Mouse (Mus musculus): ENCODE measurements at regions not wholly inside any gene's neighbourhood (a gene's known extent, or its start where the extent isn't known, plus 50 kb on each side); places are given as distances from the start of the nearest gene placed in this dataset.

DNA sequence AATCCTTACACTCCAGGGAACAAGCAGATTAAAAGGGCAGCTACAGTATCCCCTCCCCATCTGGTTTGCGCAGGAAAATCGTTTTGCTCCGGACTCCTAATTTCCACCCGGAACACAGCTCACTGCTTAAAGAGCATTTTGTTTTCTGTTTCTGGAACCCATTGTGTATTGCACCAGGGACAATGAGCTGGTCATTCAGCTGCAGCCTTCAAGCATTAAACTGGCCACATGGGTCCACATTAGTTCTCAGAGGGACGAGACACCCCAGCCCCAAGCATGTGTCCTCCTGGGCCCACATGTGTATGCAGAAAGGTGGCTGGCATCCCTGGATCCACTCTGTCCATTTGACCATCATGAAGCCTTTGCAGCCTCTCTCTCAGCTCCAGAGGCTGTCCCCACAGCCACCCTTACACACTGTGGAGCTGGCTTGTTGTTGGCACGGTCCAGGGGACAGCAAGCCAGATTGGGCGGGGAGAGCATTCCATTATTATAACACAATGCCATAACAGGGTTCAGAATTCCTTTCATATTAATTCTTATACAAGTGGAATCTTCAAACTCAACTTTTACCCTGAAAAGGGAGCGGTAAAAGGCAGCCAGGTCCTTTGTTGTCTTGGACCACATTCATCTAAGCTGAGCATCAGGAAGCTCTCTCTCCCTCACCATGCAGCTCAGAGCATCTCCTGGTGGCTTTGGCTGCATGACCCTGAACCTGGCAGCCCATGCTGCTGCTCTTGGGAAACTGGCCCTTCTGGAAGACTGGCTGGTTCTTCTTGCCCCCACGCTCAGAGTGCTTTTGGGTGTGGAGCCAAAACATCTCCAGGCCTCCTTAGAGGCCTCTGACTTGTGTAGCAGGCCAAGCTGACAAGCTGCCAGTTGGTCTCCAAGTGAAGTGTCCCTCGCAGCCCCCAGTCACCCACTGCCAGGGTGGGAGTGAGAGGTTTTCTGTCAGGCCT lies 373.4 kb downstream of the Foxo1 start:
- no peak overlapping the region for H3K9ac ChIP-seq (replicated peaks; ENCODE audit: low read depth, low read length)
- H3K27ac ChIP-seq (ENCODE audit: low read length), result no peak overlapping the region
- no peaks in the 10 kb centered on the region for H3K27me3 ChIP-seq (replicated peaks; ENCODE audit: control insufficient read depth, insufficient read depth, low read length)
- no peaks in the 10 kb centered on the region for H3K36me3 ChIP-seq (ENCODE audit: control insufficient read depth, insufficient read depth)
- WGBS, result 77% methylated on average over 10 of the region's 10 CpGs
- no peak overlapping the region for H3K4me3 ChIP-seq (replicated peaks; ENCODE audit: low read length)
- peaks cover 20% of the 10 kb centered on the region for H3K4me1 ChIP-seq (replicated peaks; ENCODE audit: control insufficient read depth, insufficient read depth, low read length)
- no peak for ATAC-seq
- no peak overlapping the region for H3K4me2 ChIP-seq (ENCODE audit: low read length)
- no peaks in the 10 kb centered on the region for H3K9me3 ChIP-seq (ENCODE audit: control insufficient read depth, low read length)

DNA sequence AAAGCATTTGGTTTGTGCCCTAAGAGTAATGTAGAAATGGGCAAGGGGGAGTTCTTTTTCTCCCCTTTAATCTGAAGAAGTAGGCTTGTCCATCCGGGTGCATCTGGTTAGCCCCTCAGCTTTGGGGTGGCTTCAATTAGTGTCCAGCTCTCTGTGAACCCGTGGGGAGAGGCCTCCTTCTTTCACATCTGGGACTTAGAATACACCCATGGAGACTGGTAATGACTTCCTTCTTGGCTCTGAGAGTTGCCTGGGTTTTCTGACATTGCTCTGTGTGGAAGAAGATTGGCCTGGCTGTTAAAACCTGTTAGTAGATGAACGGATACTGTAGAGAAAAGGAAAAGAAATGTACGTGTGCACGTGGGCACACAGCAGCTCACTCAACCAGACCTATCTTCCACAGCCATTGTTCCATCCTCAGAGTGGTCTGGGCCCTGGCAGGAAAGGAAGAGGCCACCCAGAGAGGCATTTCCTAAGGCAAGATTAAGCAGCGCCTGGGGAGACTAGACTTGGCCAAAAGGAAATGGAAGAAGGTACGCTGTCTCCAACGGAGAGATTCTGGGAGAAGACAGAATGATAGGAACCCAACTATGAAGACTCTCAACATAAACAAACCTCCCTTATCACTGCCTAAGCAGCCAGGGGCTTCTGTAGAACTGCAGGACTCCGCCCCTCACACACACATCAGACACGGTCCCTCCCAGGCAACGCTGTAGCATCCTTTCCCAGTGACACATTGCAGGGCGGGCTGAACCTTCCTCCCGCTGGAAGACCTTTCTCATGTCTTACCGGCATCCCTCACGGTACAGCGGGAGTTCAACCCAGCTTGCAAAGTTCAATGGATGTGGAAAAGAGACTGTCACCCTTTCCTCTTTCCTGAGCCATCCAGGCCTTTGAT lies 372.4 kb downstream of the Foxo1 start:
- H3K9ac ChIP-seq (replicated peaks; ENCODE audit: low read depth, low read length), result no peak overlapping the region
- no peak for ATAC-seq
- H3K4me2 ChIP-seq (ENCODE audit: low read length), result no peak overlapping the region
- H3K36me3 ChIP-seq (ENCODE audit: control insufficient read depth, insufficient read depth), result no peaks in the 10 kb centered on the region
- H3K9me3 ChIP-seq (ENCODE audit: control insufficient read depth, low read length), result no peaks in the 10 kb centered on the region
- no peaks in the 10 kb centered on the region for H3K27me3 ChIP-seq (replicated peaks; ENCODE audit: control insufficient read depth, insufficient read depth, low read length)
- peaks cover 20% of the 10 kb centered on the region for H3K4me1 ChIP-seq (replicated peaks; ENCODE audit: control insufficient read depth, insufficient read depth, low read length)
- no peak overlapping the region for H3K4me3 ChIP-seq (replicated peaks; ENCODE audit: low read length)
- 75% methylated on average over 16 of the region's 16 CpGs for WGBS
- H3K27ac ChIP-seq (ENCODE audit: low read length), result no peak overlapping the region

DNA sequence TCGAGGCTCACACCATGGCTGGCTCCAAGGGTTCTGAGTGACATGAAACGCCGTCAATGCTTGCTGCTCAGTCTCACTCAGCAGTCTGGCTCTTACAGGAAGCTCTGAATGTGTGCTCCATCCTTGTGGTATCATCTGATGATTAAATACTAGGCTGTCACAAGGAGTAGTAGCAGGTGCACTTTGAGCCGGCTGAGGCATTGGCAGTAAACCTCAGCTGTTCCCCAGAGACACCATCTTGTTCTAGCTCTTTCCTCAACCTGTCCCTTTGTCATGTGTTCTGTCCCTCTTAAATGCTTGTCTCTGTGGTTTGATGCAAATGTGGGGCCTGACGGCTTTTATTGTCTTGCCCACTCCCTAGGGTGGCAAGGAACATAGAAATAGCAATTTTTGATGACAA lies 370.7 kb downstream of the Foxo1 start:
- ATAC-seq, result no peak
- WGBS, result 75% methylated on average over 5 of the region's 5 CpGs
- H3K4me3 ChIP-seq (replicated peaks; ENCODE audit: low read length), result no peak overlapping the region

DNA sequence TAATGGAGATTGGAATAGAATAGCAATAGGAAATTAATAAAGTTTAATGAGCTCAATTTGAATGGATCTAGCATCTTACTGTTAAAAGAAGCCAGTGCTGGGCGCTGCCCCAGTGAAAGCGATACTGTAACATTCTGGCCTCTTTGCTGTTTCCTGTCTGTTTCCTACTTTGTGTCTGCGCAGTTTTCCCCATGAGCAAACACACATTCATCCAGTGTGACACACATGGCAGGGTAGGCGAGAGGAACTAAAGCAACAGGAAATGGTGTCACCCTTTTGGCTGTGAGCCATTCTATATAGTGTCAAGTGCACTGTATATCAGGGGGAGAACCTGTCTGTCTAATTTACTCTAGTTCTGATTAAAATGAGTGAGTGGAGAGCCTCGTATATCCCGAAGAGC lies 366.2 kb downstream of the Foxo1 start:
- Histone ChIP-seq H3K9me3 (ENCODE audit: control insufficient read depth, low read length) (no peaks in the 10 kb centered on the region), H3K27ac (ENCODE audit: low read length) (no peak overlapping the region), H3K4me1 (replicated peaks; ENCODE audit: control insufficient read depth, insufficient read depth, low read length) (peaks cover 4% of the 10 kb centered on the region), H3K36me3 (ENCODE audit: control insufficient read depth, insufficient read depth) (no peaks in the 10 kb centered on the region), H3K4me3 (replicated peaks; ENCODE audit: low read length) (no peak overlapping the region), H3K4me2 (ENCODE audit: low read length) (no peak overlapping the region), H3K9ac (replicated peaks; ENCODE audit: low read depth, low read length) (no peak overlapping the region), H3K27me3 (replicated peaks; ENCODE audit: control insufficient read depth, insufficient read depth, low read length) (no peaks in the 10 kb centered on the region)
- 20% methylated on average over 6 of the region's 6 CpGs for WGBS
- ATAC-seq, result peak; percentile 50; the same call in 1 of the 2 replicates

More for the DNA sequence above, 370.7 kb downstream of the Foxo1 start:
- H3K4me1 ChIP-seq (replicated peaks; ENCODE audit: control insufficient read depth, insufficient read depth, low read length), result peaks cover 10% of the 10 kb centered on the region
- no peaks in the 10 kb centered on the region for H3K9me3 ChIP-seq (ENCODE audit: control insufficient read depth, low read length)
- H3K27me3 ChIP-seq (replicated peaks; ENCODE audit: control insufficient read depth, insufficient read depth, low read length), result no peaks in the 10 kb centered on the region
- H3K27ac ChIP-seq (ENCODE audit: low read length), result no peak overlapping the region
- H3K36me3 ChIP-seq (ENCODE audit: control insufficient read depth, insufficient read depth), result no peaks in the 10 kb centered on the region
- H3K9ac ChIP-seq (replicated peaks; ENCODE audit: low read depth, low read length), result no peak overlapping the region
- no peak overlapping the region for H3K4me2 ChIP-seq (ENCODE audit: low read length)

DNA sequence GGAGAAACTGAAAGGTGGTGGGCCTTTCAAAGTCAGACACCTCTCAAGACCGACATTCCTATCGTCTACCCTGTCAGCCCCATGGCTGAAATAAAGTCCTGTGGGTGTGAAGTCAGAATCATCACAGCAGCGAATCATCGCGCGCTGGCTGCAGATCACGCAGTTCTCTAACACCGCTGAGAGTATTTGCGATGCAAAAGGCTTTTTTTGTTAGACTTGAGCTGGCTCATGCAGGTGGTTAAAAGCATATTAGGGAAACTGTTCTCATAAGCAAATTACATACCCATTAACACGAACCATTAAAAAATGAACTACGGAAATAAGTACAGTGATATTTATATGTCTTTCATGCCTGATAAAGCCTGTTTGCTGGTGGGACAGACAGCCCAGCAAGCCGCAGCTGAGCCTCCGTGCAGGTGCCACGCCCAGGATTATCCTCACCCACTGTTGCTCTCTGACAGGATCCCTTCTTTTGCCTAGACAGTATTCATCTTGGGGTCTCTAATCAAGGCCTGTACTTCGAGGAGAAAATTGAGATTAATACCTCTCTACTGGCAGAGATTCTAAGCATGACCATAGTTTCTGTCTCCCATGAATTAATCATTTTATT lies 365.5 kb downstream of the Foxo1 start:
- Histone ChIP-seq H3K4me2 (ENCODE audit: low read length) (no peak overlapping the region), H3K4me3 (replicated peaks; ENCODE audit: low read length) (no peak overlapping the region), H3K9ac (replicated peaks; ENCODE audit: low read depth, low read length) (no peak overlapping the region), H3K27ac (ENCODE audit: low read length) (no peak overlapping the region), H3K4me1 (replicated peaks; ENCODE audit: control insufficient read depth, insufficient read depth, low read length) (peaks cover 4% of the 10 kb centered on the region), H3K9me3 (ENCODE audit: control insufficient read depth, low read length) (no peaks in the 10 kb centered on the region), H3K36me3 (ENCODE audit: control insufficient read depth, insufficient read depth) (no peaks in the 10 kb centered on the region), H3K27me3 (replicated peaks; ENCODE audit: control insufficient read depth, insufficient read depth, low read length) (no peaks in the 10 kb centered on the region)
- 69% methylated on average over 15 of the region's 15 CpGs for WGBS
- ATAC-seq, result no peak

DNA sequence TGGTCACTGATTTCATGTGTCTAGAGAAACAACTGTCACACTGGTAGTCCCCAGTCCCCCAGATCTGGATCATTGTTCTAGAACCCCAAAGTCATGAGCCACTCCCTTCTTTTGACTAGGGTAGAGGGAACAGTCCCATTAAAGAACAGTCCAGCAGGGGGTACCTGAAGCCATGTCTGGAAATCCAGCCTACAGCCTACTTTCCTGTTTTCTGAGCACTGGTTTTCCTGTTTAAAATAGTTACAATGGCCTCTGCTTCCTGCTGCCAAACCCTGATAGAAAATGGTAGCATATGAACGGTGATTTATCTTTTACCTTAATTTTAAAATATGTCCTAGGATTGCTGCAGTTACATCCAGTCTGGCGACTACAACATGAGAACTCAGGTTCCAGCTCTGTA lies 364.5 kb downstream of the Foxo1 start:
- no peak overlapping the region for H3K4me2 ChIP-seq (ENCODE audit: low read length)
- no peaks in the 10 kb centered on the region for H3K36me3 ChIP-seq (ENCODE audit: control insufficient read depth, insufficient read depth)
- H3K4me3 ChIP-seq (replicated peaks; ENCODE audit: low read length), result no peak overlapping the region
- no peaks in the 10 kb centered on the region for H3K9me3 ChIP-seq (ENCODE audit: control insufficient read depth, low read length)
- no peak overlapping the region for H3K9ac ChIP-seq (replicated peaks; ENCODE audit: low read depth, low read length)
- WGBS, result 87% methylated on average over 2 of the region's 2 CpGs
- ATAC-seq, result no peak
- H3K4me1 ChIP-seq (replicated peaks; ENCODE audit: control insufficient read depth, insufficient read depth, low read length), result peaks cover 4% of the 10 kb centered on the region
- no peak overlapping the region for H3K27ac ChIP-seq (ENCODE audit: low read length)
- no peaks in the 10 kb centered on the region for H3K27me3 ChIP-seq (replicated peaks; ENCODE audit: control insufficient read depth, insufficient read depth, low read length)

DNA sequence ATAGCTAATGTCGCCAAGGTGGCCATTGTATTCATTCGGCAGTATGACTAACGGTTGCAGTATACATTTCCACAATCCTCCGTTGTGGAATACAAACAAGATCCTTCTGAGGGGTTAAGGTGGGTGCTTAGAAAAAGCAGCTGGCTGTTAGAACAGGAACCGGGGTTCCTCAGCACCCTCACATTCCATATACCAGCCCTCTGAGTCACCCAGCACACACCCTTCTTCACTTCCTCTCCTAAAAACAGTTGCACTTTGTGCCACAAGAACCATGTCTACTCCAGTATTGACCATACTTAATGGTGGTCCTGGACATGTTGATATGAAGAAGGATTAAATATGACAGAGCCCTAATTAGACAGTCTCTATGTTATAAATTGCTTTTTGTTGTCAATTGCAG lies 362.1 kb downstream of the Foxo1 start:
- Histone ChIP-seq H3K36me3 (ENCODE audit: control insufficient read depth, insufficient read depth) (no peaks in the 10 kb centered on the region), H3K4me2 (ENCODE audit: low read length) (no peak overlapping the region), H3K9me3 (ENCODE audit: control insufficient read depth, low read length) (no peaks in the 10 kb centered on the region), H3K4me1 (replicated peaks; ENCODE audit: control insufficient read depth, insufficient read depth, low read length) (peaks cover 4% of the 10 kb centered on the region; the same call in 1 of the 2 replicates), H3K27ac (ENCODE audit: low read length) (no peak overlapping the region), H3K9ac (replicated peaks; ENCODE audit: low read depth, low read length) (no peak overlapping the region), H3K4me3 (replicated peaks; ENCODE audit: low read length) (no peak overlapping the region), H3K27me3 (replicated peaks; ENCODE audit: control insufficient read depth, insufficient read depth, low read length) (no peaks in the 10 kb centered on the region)
- WGBS, result 91% methylated on average over 5 of the region's 5 CpGs
- ATAC-seq, result no peak

DNA sequence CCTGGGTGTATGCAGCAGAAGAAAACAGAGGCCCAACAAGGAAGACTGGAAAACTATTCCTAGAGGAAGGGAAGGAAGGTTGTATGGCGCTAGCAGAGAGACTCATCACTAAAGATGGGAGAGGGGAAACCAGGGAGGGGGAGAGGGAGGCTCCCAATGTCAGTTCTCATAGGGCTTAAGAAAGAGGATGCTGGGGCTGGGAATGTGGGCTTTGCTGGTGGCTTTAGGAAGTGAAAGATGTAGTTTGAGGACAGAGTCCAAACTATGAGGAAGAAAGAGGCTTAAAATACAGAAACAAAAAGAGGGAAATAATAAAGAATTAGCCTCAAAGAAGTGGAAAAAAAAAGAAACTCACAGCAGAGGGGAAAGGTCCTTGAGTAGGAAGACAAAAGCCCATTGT lies 357.0 kb downstream of the Foxo1 start:
- 71% methylated on average over 1 of the region's 1 CpGs for WGBS
- H3K4me3 ChIP-seq (replicated peaks; ENCODE audit: low read length), result no peak overlapping the region

DNA sequence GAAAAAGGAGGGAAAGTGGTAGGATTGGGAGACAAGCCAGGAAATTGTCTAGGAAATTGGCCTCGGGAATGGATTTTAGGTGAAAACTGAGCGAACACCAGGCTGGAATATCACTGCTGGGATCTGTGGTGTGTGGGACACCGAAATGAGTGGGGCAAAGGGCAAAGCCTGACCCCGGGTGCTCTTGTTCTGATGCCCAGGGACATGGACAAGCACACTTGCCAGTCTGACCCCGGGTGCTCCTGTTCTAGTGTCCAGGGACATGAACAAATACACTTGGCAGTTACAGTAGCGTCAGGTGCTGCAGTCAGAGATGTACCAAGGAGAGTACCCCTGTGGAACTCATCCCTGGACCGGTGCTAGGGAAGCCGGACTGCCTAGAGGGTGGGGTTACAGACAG lies 354.4 kb downstream of the Foxo1 start:
- H3K4me1 ChIP-seq (replicated peaks; ENCODE audit: control insufficient read depth, insufficient read depth, low read length), result no peaks in the 10 kb centered on the region
- no peak overlapping the region for H3K9ac ChIP-seq (replicated peaks; ENCODE audit: low read depth, low read length)
- H3K27me3 ChIP-seq (replicated peaks; ENCODE audit: control insufficient read depth, insufficient read depth, low read length), result no peaks in the 10 kb centered on the region
- no peaks in the 10 kb centered on the region for H3K36me3 ChIP-seq (ENCODE audit: control insufficient read depth, insufficient read depth)
- H3K4me2 ChIP-seq (ENCODE audit: low read length), result no peak overlapping the region
- H3K27ac ChIP-seq (ENCODE audit: low read length), result no peak overlapping the region
- H3K9me3 ChIP-seq (ENCODE audit: control insufficient read depth, low read length), result no peaks in the 10 kb centered on the region
- no peak overlapping the region for H3K4me3 ChIP-seq (replicated peaks; ENCODE audit: low read length)
- WGBS, result 88% methylated on average over 8 of the region's 8 CpGs
- ATAC-seq, result no peak

More for the DNA sequence above, 357.0 kb downstream of the Foxo1 start:
- Histone ChIP-seq H3K4me1 (replicated peaks; ENCODE audit: control insufficient read depth, insufficient read depth, low read length) (no peaks in the 10 kb centered on the region), H3K4me2 (ENCODE audit: low read length) (no peak overlapping the region), H3K9ac (replicated peaks; ENCODE audit: low read depth, low read length) (no peak overlapping the region), H3K27me3 (replicated peaks; ENCODE audit: control insufficient read depth, insufficient read depth, low read length) (no peaks in the 10 kb centered on the region), H3K36me3 (ENCODE audit: control insufficient read depth, insufficient read depth) (no peaks in the 10 kb centered on the region), H3K27ac (ENCODE audit: low read length) (no peak overlapping the region), H3K9me3 (ENCODE audit: control insufficient read depth, low read length) (no peaks in the 10 kb centered on the region)
- ATAC-seq, result no peak

All from forebrain, embryonic 16.5 days (tissue).